Mouse (Mus musculus): ENCODE measurements around the gene Tob1.

GRCm38 (mm10) chr11:94261585-94262370 is 50.5 kb downstream of the Tob1 start:
- TF ChIP-seq CTCF (IDR thresholded peaks at IDR 0.05; ENCODE audit: low read depth) (no peak), EP300 (IDR thresholded peaks at IDR 0.05; ENCODE audit: low read depth) (peak; percentile 59)
